In the genomic region with DNA sequence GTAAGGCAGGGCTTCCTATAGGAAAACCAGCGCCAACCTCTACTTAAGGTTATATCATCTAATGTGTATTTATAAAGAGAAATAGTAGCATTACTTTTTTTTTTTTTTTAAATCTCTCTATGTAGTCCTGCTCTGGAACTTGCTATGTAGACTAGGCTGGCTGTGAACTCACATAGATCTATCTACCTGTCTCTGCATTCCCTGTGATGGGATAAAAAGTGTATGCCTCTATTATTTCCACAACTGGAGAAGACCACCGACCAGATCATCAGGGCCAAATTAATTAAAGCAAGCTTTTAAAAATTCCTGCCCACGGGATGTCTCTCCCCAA, we compare ENCODE assay signal across 8 mouse cellular contexts. TPM values are rescaled to one million over a fixed set of nuclear protein-coding genes. Genes with fewer than 3 reads are reported as not detected.
DNase-seq lines count a peak whose midpoint lies in the region; ATAC-seq and TF ChIP-seq lines count a peak whose summit lies in the region.

No protein-coding gene starts in this region.

- peak overlapping the region; percentile 67 for H3K4me3 ChIP-seq in lung, embryonic 14.5 days (ENCODE audit: low read depth, low read length)
- peak overlapping the region; percentile 66 for H3K4me3 ChIP-seq in forebrain, embryonic 11.5 days (ENCODE audit: low read depth, low read length)
- peak overlapping the region; percentile 85 for H3K4me3 ChIP-seq in limb, embryonic 10.5 days
- peak overlapping the region; percentile 56 for H3K4me3 ChIP-seq in neural tube, embryonic 14.5 days (ENCODE audit: low read depth, low read length)

- H3K9ac ChIP-seq in lung, embryonic 14.5 days: no peak overlapping the region; the same call in 1 of the 2 replicates
- peak overlapping the region; percentile 91 for H3K9ac ChIP-seq in forebrain, embryonic 11.5 days (ENCODE audit: low read length)
- H3K9ac ChIP-seq in neural tube, embryonic 14.5 days (replicated peaks; ENCODE audit: low read depth, low read length): 0 out of 2 replicates have a peak overlapping the region, but pooled peaks have one; percentile 73

- DNase-seq in lung, embryonic 14.5 days: no peak
- no peak for DNase-seq in lung, postnatal 14 days
- no peak for DNase-seq in forebrain, embryonic 11.5 days (ENCODE audit: low spot score)
- DNase-seq in limb, embryonic 10.5 days (ENCODE audit: low spot score): no peak
- DNase-seq in left cerebral cortex, adult 11 months (ENCODE audit: low spot score): no peak
- no peak for DNase-seq in thymus, postnatal 4 days
- DNase-seq in frontal cortex, postnatal 14 days (ENCODE audit: low spot score in 2 of 2): no peak

- H3K27ac ChIP-seq in lung, embryonic 14.5 days (ENCODE audit: low read depth): no peak overlapping the region
- H3K27ac ChIP-seq in forebrain, embryonic 11.5 days (ENCODE audit: low read depth, low read length): no peak overlapping the region
- no peak overlapping the region for H3K27ac ChIP-seq in limb, embryonic 10.5 days
- H3K27ac ChIP-seq in neural tube, embryonic 14.5 days (ENCODE audit: low read depth, low read length): no peak overlapping the region

- ATAC-seq in lung, embryonic 14.5 days (ENCODE audit: insufficient read depth): no peak
- no peak; the same call in 1 of the 2 replicates for ATAC-seq in forebrain, embryonic 11.5 days (replicated peaks; ENCODE audit: low FRiP score)
- ATAC-seq in neural tube, embryonic 14.5 days (ENCODE audit: low read depth): no peak

- H3K4me1 ChIP-seq in lung, embryonic 14.5 days (ENCODE audit: insufficient read depth): no peaks in the 10 kb centered on the region
- H3K4me1 ChIP-seq in forebrain, embryonic 11.5 days (replicated peaks; ENCODE audit: control insufficient read depth, insufficient read depth, low read length): no peaks in the 10 kb centered on the region
- peaks cover 8% of the 10 kb centered on the region; the same call in 1 of the 2 replicates for H3K4me1 ChIP-seq in limb, embryonic 10.5 days
- no peaks in the 10 kb centered on the region for H3K4me1 ChIP-seq in neural tube, embryonic 14.5 days (ENCODE audit: control insufficient read depth, insufficient read depth, low read length)

- peak overlapping the region; percentile 74 for H3K4me2 ChIP-seq in lung, embryonic 14.5 days
- H3K4me2 ChIP-seq in forebrain, embryonic 11.5 days (ENCODE audit: low read depth, low read length, severe bottlenecking): peak overlapping the region; percentile 75
- peak overlapping the region; percentile 71 for H3K4me2 ChIP-seq in neural tube, embryonic 14.5 days (ENCODE audit: low read depth, low read length)

- H3K27me3 ChIP-seq in lung, embryonic 14.5 days (ENCODE audit: insufficient read depth, low read length): no peaks in the 10 kb centered on the region
- H3K27me3 ChIP-seq in forebrain, embryonic 11.5 days (ENCODE audit: control insufficient read depth, insufficient read depth, low read length): no peaks in the 10 kb centered on the region
- H3K27me3 ChIP-seq in limb, embryonic 10.5 days (ENCODE audit: low read depth, poor library complexity, severe bottlenecking): no peaks in the 10 kb centered on the region
- H3K27me3 ChIP-seq in neural tube, embryonic 14.5 days (ENCODE audit: control insufficient read depth, insufficient read depth, low read length): no peaks in the 10 kb centered on the region

- peaks cover 6% of the 10 kb centered on the region; the same call in 1 of the 2 replicates for H3K9me3 ChIP-seq in lung, embryonic 14.5 days (ENCODE audit: low read depth, low read length)
- peaks cover 6% of the 10 kb centered on the region for H3K9me3 ChIP-seq in forebrain, embryonic 11.5 days (ENCODE audit: control insufficient read depth, low read length)
- H3K9me3 ChIP-seq in limb, embryonic 10.5 days (replicated peaks): 0 out of 2 replicates have a peak, but pooled peaks cover 7% of the 10 kb centered on the region
- H3K9me3 ChIP-seq in neural tube, embryonic 14.5 days (ENCODE audit: control insufficient read depth, low read length): no peaks in the 10 kb centered on the region

- WGBS in lung, embryonic 14.5 days: 35% methylated on average over 3 of the region's 3 CpGs
- WGBS in forebrain, embryonic 11.5 days: 29% methylated on average over 3 of the region's 3 CpGs
- 25% methylated on average over 3 of the region's 3 CpGs for WGBS in limb, embryonic 10.5 days
- WGBS in neural tube, embryonic 14.5 days: 37% methylated on average over 3 of the region's 3 CpGs

- TF ChIP-seq CTCF in lung, embryonic 14.5 days (IDR thresholded peaks at IDR 0.05; ENCODE audit: low read depth): no peak

- peaks cover 18% of the 10 kb centered on the region for H3K36me3 ChIP-seq in lung, embryonic 14.5 days (ENCODE audit: insufficient read depth)
- peaks cover 7% of the 10 kb centered on the region for H3K36me3 ChIP-seq in forebrain, embryonic 11.5 days (ENCODE audit: control insufficient read depth, insufficient read depth, low read length)
- H3K36me3 ChIP-seq in limb, embryonic 10.5 days: peaks cover 35% of the 10 kb centered on the region
- no peaks in the 10 kb centered on the region for H3K36me3 ChIP-seq in neural tube, embryonic 14.5 days (ENCODE audit: control insufficient read depth, insufficient read depth, low read length)

RNA-seq across cellular contexts. Expression of a gene that starts 0.4 kb away (rescaled TPM):
- polyA plus RNA-seq in lung, embryonic 14.5 days (2014; fragmentation: Nextera tagmentation; extraction: Ambion mirVana): 6.6 and 6.8 TPM in 2 replicates
- polyA plus RNA-seq in forebrain, embryonic 11.5 days (2014; fragmentation: Nextera tagmentation; extraction: Ambion mirVana): 8.8 and 8.9 TPM in 2 replicates
- polyA plus RNA-seq in limb, embryonic 10.5 days (2016; fragmentation: Nextera tagmentation; extraction: Ambion mirVana): 8.7 and 9.5 TPM in 2 replicates
- polyA plus RNA-seq in neural tube, embryonic 14.5 days (2014; fragmentation: Nextera tagmentation; extraction: Ambion mirVana): 9.0 and 10.8 TPM in 2 replicates

RNA-seq across cellular contexts. Expression of a gene that starts 34.5 kb away (rescaled TPM):
- 23.7 and 27.5 TPM in 2 replicates for polyA plus RNA-seq in lung, embryonic 14.5 days (2014; fragmentation: Nextera tagmentation; extraction: Ambion mirVana)
- 13.5 and 14.7 TPM in 2 replicates for polyA plus RNA-seq in forebrain, embryonic 11.5 days (2014; fragmentation: Nextera tagmentation; extraction: Ambion mirVana)
- 10.3 and 12.7 TPM in 2 replicates for polyA plus RNA-seq in limb, embryonic 10.5 days (2016; fragmentation: Nextera tagmentation; extraction: Ambion mirVana)
- polyA plus RNA-seq in neural tube, embryonic 14.5 days (2014; fragmentation: Nextera tagmentation; extraction: Ambion mirVana): 10.7 and 12.0 TPM in 2 replicates

RNA-seq across cellular contexts. Expression of a gene that starts 47.4 kb away (rescaled TPM):
- polyA plus RNA-seq in lung, embryonic 14.5 days (2014; fragmentation: Nextera tagmentation; extraction: Ambion mirVana): 21.0 and 23.7 TPM in 2 replicates
- polyA plus RNA-seq in forebrain, embryonic 11.5 days (2014; fragmentation: Nextera tagmentation; extraction: Ambion mirVana): 30.2 and 33.4 TPM in 2 replicates
- 23.3 and 36.1 TPM in 2 replicates for polyA plus RNA-seq in limb, embryonic 10.5 days (2016; fragmentation: Nextera tagmentation; extraction: Ambion mirVana)
- 37.7 and 42.8 TPM in 2 replicates for polyA plus RNA-seq in neural tube, embryonic 14.5 days (2014; fragmentation: Nextera tagmentation; extraction: Ambion mirVana)
